Mouse (Mus musculus) fat pad, adult 2 months (tissue): ENCODE measurements around the gene Ppp2ca.
A peak's percentile ranks its signal among the peaks of the same experiment; 100 is the strongest.
"Not testable (repeated sequence)": the region's sequence is repeated elsewhere in the genome, so short reads cannot be mapped to it uniquely, and the experiment has no call there.

ENCODE experiments used
- DNase-seq: peaks from one replicate; pipeline ENCODE4 v3.0.0-alpha.2; 2011; ENCODE audit warnings: low read depth, low spot score; ENCODE audit errors: extremely low read depth

Gene Ppp2ca

DNA sequence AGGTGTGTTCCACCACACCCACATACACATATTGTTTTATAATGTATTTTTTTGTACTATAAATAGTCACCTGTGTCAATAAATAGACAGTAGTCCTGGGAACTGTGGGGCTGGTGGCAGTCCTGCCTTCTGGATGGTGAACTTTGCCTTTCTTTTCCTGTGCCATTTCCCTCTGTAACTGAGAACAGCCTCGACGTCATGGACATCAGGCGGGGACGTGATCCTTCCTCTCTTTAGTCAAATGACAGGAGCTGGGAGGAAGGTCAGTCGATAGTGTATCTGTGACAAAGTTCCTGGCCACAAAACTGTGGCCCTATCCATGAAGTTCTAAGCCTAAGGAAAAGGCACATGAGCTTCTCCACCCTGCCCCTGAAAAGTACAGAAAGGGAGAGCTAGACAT lies 3.9 kb upstream of the Ppp2ca start:
- DNase-seq: no peak

GRCm38 (mm10) chr11:52097016-52097415 lies 1.5 kb upstream of the Ppp2ca start:
- DNase-seq: no peak

- no peak for DNase-seq
Measured at GRCm38 (mm10) chr11:52097596-52097995, 885 bp upstream of the Ppp2ca start.

DNA sequence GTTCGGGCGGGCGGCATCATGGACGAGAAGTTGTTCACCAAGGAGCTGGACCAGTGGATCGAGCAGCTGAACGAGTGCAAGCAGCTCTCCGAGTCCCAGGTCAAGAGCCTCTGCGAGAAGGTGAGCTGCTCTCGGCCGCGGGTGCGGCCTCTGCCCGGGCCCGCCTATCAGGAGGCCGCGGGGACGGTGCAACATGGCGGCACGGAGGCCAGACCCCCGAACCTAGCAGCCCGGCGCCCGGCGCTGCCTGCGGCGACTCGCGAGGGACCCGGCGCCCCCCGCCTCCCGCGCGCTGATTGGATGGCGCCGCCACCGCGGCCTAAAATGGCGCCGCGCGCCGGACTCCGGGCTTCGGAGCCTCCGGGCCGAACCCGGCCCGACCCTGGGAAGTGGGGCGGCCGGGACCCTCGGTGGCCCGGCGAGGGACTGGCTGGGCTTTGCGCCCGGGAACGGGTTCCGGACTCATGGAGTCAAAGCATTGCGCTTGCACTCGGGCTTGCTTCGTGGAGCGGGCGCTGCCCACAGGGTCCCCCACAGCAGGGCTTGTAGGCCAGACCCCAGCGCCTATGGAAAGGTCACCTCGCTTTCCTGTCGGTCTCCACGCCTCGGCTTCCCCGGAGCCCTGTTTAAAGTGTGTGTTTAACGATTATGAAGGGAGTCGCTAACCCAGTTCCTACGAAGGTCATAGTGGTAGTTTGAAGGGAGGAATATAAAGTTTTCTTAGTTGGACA lies 715 bp downstream of the Ppp2ca start:
- no peak for DNase-seq

- DNase-seq: no peak
Measured at GRCm38 (mm10) chr11:52099771-52100219, 1.3 kb downstream of the Ppp2ca start.

GRCm38 (mm10) chr11:52102977-52103376 lies 4.5 kb downstream of the Ppp2ca start:
- no peak for DNase-seq

DNA sequence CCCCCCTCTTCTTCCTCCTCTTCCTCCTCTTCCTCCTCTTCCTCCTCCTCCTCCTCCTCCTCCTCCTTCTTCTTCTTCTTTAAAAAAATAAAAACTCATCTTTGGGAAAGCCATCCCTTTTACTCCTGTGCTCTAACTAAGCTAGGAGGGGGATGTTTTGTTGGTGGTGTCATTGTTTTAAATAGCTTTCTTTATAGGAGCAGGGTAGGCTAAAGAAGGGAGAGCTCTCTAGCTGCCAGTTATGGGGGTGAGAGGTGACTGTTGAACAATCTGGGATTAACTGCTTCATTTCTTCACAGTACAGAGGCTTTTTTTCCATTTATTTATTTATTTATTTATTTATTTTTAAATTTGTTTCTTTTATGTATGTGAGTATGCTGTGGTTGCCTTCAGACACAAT lies 7.0 kb downstream of the Ppp2ca start:
- DNase-seq: no peak

DNA sequence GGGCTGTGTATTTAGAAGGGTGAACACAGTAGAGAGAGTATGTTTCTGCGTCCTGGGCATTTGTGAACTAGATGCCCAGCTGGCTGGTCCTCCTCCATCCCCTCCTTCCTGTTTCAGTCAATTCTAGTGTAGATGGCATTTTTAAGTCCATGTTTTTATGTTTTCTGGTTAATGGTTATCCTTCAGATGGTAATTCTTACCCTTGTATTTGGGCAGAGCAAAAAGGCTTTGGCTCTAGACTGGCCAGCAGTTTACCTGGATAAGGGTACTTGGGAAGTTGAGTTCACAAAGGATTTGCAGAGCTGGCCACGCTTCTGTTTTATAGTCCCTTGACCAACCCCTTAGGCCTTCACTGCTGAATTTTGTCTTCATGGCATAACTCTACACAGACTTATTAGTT lies 7.6 kb downstream of the Ppp2ca start:
- no peak for DNase-seq

DNA sequence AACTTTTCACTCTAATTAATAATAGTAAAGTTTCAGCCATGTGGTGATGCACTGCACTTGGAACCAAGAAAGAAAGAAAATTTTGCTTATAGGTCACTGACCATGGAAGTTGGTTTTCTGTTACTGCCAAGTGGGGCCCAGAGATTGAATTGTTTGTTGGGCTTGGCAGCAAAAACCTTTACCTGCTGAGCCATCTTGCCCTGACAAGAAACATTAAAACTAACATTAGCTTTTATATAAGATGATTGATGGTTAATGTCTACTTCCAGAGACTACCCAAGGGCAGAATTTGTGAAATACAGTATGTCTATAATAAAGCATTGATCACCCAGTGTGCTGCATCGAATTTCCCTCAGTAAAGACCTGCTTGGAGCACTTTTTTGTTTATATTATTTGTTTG lies 8.0 kb downstream of the Ppp2ca start:
- DNase-seq: peak; percentile 59

DNA sequence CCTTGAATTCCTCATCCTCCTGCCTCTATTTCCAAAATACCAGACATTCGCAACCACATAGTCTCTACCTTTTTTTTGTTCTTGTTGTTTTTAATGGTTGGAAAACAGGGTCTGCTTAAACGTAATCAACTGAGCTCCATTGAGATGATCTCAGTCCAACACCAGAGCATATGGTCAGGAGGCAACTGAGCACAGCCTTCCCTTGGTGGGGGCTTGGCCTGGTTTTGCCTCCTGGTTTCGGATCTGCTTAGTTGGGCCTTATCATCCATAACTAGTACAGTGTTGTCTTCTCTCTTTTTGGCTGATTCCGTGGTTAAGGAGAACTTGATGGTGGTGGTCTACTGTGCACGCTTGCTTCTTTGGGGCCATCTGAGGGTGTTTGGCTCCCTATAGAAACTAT lies 10.3 kb downstream of the Ppp2ca start:
- DNase-seq: no peak

GRCm38 (mm10) chr11:52109421-52109820 lies 10.9 kb downstream of the Ppp2ca start:
- no peak for DNase-seq

DNA sequence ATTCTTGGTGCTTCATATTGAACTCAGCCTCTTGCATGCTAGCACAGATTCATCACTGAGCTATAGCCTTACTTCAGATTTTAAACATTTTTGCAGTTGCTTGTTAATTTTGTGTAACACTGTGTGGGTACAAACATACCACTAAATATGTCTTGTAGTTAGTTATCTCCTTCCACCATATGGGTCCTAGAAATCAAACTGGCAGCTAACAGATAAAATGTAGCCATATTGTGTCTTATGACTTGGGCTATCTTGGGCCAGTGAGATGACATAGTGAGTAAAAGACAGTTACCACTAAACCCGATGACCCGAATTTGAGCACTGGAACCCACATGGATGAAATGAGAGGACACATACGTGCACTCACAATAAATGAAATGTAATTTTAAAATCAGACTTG lies 17.0 kb downstream of the Ppp2ca start:
- no peak for DNase-seq

- not testable (repeated sequence) for DNase-seq
Measured at GRCm38 (mm10) chr11:52116117-52116516, 17.6 kb downstream of the Ppp2ca start.

GRCm38 (mm10) chr11:52117156-52117555 lies 18.7 kb downstream of the Ppp2ca start:
- DNase-seq: no peak

- DNase-seq: not testable (repeated sequence)
Measured at GRCm38 (mm10) chr11:52120415-52120814, 21.9 kb downstream of the Ppp2ca start.

DNA sequence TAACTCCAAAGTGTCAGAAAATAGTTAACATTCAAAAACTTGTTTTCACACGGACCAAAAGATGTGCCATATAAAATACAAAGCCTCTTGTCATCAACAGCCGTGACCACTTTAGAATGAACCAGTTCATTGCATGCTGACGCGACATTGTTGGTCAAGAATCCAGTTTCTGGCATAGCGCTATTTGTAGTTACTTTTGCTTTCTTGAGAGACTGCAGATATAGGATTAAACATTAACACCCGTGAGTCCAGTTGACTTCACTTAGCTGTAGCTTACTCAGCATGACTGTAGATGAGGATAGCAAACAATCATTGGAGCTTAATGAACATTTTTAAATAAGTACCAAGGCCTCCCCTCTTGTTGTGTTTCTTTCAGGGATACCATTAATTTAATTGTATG lies 23.6 kb downstream of the Ppp2ca start:
- DNase-seq: no peak

GRCm38 (mm10) chr11:52124468-52124867 lies 26.0 kb downstream of the Ppp2ca start:
- DNase-seq: no peak

GRCm38 (mm10) chr11:52127169-52127568 lies 28.7 kb downstream of the Ppp2ca start:
- DNase-seq: no peak

DNA sequence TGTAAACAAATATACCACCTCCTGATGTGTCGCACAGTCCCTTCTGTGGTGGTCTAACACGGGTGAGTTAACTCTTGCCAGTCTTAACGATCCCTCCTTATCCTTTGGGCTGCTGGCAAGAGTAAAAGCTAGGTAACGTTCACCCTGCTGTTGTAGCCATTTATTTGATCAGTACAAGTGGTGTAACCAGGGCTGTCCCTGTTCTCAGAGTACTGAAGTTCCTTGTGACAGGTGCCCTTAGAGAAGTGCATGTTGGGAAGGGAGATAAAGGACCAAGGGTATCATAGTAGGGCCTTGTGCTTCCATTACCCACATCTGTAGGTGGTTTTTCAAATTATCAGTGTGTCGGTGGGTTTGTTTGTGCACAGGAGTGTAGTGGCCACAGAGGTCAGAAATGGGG lies 29.3 kb downstream of the Ppp2ca start:
- DNase-seq: no peak

DNA sequence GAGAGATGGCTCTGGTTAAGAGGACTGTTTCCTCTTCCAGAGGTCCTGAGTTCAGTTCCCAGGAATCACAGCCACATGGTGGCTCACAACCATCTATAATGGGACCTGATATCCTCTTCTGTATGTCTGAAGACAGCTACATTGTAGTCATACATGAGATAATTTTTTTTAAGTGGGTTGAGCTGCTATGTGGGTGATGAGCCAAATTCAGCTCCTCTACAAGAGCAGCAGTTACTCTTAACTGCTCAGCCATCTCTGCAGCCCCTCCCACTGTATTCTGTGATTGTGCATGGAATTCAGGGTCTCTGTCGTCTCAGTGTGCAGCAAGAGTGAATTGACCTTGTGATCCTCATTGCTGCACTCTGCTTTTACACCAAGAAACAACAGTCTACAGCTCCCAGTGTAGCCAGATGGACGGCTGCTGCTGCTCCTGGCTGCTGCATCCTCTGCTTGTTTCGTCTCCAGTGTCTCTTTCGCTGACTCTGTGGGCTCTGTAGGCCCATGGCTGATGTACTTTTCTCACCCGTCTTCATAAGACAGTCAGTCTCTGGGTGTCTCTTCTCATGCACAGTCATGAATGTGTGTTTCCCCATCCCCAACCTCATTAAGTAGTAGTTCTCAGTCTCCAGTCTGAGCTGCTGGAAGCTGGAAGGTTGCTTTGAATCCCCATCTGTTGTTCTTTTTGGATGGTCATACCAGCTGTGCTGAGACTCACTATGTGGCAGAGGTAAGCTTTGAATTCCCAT lies 30.0 kb downstream of the Ppp2ca start:
- DNase-seq: no peak

GRCm38 (mm10) chr11:52129171-52129570 lies 30.7 kb downstream of the Ppp2ca start:
- DNase-seq: no peak
